10 mouse cellular contexts compared by ENCODE assay signal in genomic region chr16:93574521-93575191, GRCm38 (mm10). TPM values are rescaled to one million over a fixed set of nuclear protein-coding genes. Genes with fewer than 3 reads are reported as not detected.
A peak's percentile ranks its signal among the peaks of the same experiment; 100 is the strongest.
DNase-seq lines count a peak whose midpoint lies in the region; ATAC-seq and TF ChIP-seq lines count a peak whose summit lies in the region.
"Had no signal": no experiment of that assay in that cellular context is flagged by ENCODE, and none has a peak within 500 bp of the region (broad histone marks: within the 10 kb centered on the region; RNA-seq: fewer than 3 reads in every experiment).

No protein-coding gene starts in this region.

- H3K27me3 ChIP-seq in embryonic facial prominence, embryonic 14.5 days (replicated peaks; ENCODE audit: control insufficient read depth, insufficient read depth, low read length), result no peaks in the 10 kb centered on the region
- no peaks in the 10 kb centered on the region for H3K27me3 ChIP-seq in stomach, embryonic 16.5 days (ENCODE audit: control insufficient read depth, insufficient read depth, low read length)
- H3K27me3 ChIP-seq: liver, embryonic 13.5 days; neural tube, embryonic 12.5 days had no signal

- peak; percentile 14 for DNase-seq in lung, postnatal 25 days (ENCODE audit: low spot score)
- no peak for DNase-seq in lung, postnatal 10 days
- DNase-seq in R1 (ENCODE audit: low read depth, low spot score), result peak; percentile 36
- peak; percentile 44 for DNase-seq in embryonic facial prominence, embryonic 14.5 days (ENCODE audit: low spot score)
- no peak for DNase-seq in left cerebral cortex, adult 2 months (ENCODE audit: extremely low spot score in 1 of 2, low spot score in 2 of 2)
- DNase-seq: gastrocnemius, postnatal 25 days; liver, embryonic 13.5 days had no signal

- intact Hi-C loops in left cerebral cortex, adult 2 months (cut with DNase I), result no loop called here

- no peak for ATAC-seq in embryonic facial prominence, embryonic 14.5 days (ENCODE audit: low read depth)
- ATAC-seq in stomach, embryonic 16.5 days (ENCODE audit: insufficient read depth, low FRiP score), result peak; percentile 26; the same call in 1 of the 2 replicates
- no peak for ATAC-seq in erythroblast, adult 5-6 weeks (replicated peaks; ENCODE audit: low FRiP score, poor library complexity, severe bottlenecking)

- no peaks in the 10 kb centered on the region for H3K36me3 ChIP-seq in embryonic facial prominence, embryonic 14.5 days (ENCODE audit: control insufficient read depth, insufficient read depth, low read length)
- H3K36me3 ChIP-seq in stomach, embryonic 16.5 days (ENCODE audit: control insufficient read depth, insufficient read depth, low read length), result no peaks in the 10 kb centered on the region
- H3K36me3 ChIP-seq: liver, embryonic 13.5 days; neural tube, embryonic 12.5 days had no signal

- 28% methylated on average over 18 of the region's 18 CpGs for WGBS in embryonic facial prominence, embryonic 14.5 days
- 36% methylated on average over 18 of the region's 18 CpGs for WGBS in stomach, embryonic 16.5 days

- no peak overlapping the region for H3K4me2 ChIP-seq in embryonic facial prominence, embryonic 14.5 days (ENCODE audit: low read depth, low read length)
- H3K4me2 ChIP-seq in stomach, embryonic 16.5 days (ENCODE audit: low read depth, low read length), result no peak overlapping the region
- H3K4me2 ChIP-seq: liver, embryonic 13.5 days; neural tube, embryonic 12.5 days had no signal

- H3K4me3 ChIP-seq in embryonic facial prominence, embryonic 14.5 days (ENCODE audit: low read depth, low read length), result no peak overlapping the region
- no peak overlapping the region for H3K4me3 ChIP-seq in stomach, embryonic 16.5 days (replicated peaks; ENCODE audit: low read length)
- no peak overlapping the region for H3K4me3 ChIP-seq in left cerebral cortex, adult 2 months
- H3K4me3 ChIP-seq: liver, embryonic 13.5 days; neural tube, embryonic 12.5 days had no signal

- no peak overlapping the region for H3K9ac ChIP-seq in embryonic facial prominence, embryonic 14.5 days (ENCODE audit: low read depth, low read length)
- H3K9ac ChIP-seq in stomach, embryonic 16.5 days (ENCODE audit: low read length), result peak overlapping the region; percentile 34
- H3K9ac ChIP-seq: liver, embryonic 13.5 days; neural tube, embryonic 12.5 days had no signal

- no peak overlapping the region for H3K27ac ChIP-seq in embryonic facial prominence, embryonic 14.5 days (replicated peaks; ENCODE audit: low read depth, low read length)
- peak overlapping the region; percentile 57 for H3K27ac ChIP-seq in stomach, embryonic 16.5 days (ENCODE audit: low read length)
- no peak overlapping the region for H3K27ac ChIP-seq in left cerebral cortex, adult 2 months
- H3K27ac ChIP-seq: liver, embryonic 13.5 days; neural tube, embryonic 12.5 days had no signal

- peaks cover 8% of the 10 kb centered on the region; the same call in 1 of the 2 replicates for H3K4me1 ChIP-seq in embryonic facial prominence, embryonic 14.5 days (ENCODE audit: control insufficient read depth, insufficient read depth, low read length)
- H3K4me1 ChIP-seq in stomach, embryonic 16.5 days (ENCODE audit: control insufficient read depth, insufficient read depth, low read length), result peaks cover 15% of the 10 kb centered on the region
- H3K4me1 ChIP-seq: liver, embryonic 13.5 days had no signal

- H3K9me3 ChIP-seq in embryonic facial prominence, embryonic 14.5 days (ENCODE audit: control insufficient read depth, low read length), result no peaks in the 10 kb centered on the region
- no peaks in the 10 kb centered on the region for H3K9me3 ChIP-seq in stomach, embryonic 16.5 days (replicated peaks; ENCODE audit: control insufficient read depth, low read length)
- H3K9me3 ChIP-seq: liver, embryonic 13.5 days; neural tube, embryonic 12.5 days had no signal

- TF ChIP-seq CTCF in left cerebral cortex, adult 2 months (IDR thresholded peaks at IDR 0.05), result no peak

RNA-seq across cellular contexts. Expression of gene Setd4, which starts 29.2 kb away (rescaled TPM):
- 10.8 and 12.2 TPM in 2 replicates for polyA plus RNA-seq in embryonic facial prominence, embryonic 14.5 days (2014; fragmentation: Nextera tagmentation; extraction: Ambion mirVana)
- 10.7 and 11.8 TPM in 2 replicates for polyA plus RNA-seq in stomach, embryonic 16.5 days (2015; fragmentation: Nextera tagmentation; extraction: Ambion mirVana)
- not detected in 2 replicates for total RNA-seq in erythroblast, adult 5-6 weeks (2015; ENCODE audit: low replicate concordance)
- 0.70 and 1.2 TPM in 2 replicates for total RNA-seq in erythroblast, adult 5-6 weeks (2017; ENCODE audit: low replicate concordance)
- 10 to 100 TPM; 11.4 to 12.7 TPM for total RNA-seq in left cerebral cortex, adult 2 months (2021)

RNA-seq across cellular contexts. Expression of gene Cbr1, which starts 31.0 kb away (rescaled TPM):
- polyA plus RNA-seq in embryonic facial prominence, embryonic 14.5 days (2014; fragmentation: Nextera tagmentation; extraction: Ambion mirVana), result 70.2 and 80.3 TPM in 2 replicates
- 149 and 167 TPM in 2 replicates for polyA plus RNA-seq in stomach, embryonic 16.5 days (2015; fragmentation: Nextera tagmentation; extraction: Ambion mirVana)
- 8.3 and 18.6 TPM in 2 replicates for total RNA-seq in erythroblast, adult 5-6 weeks (2015; ENCODE audit: low replicate concordance)
- total RNA-seq in erythroblast, adult 5-6 weeks (2017; ENCODE audit: low replicate concordance), result 5.2 and 8.2 TPM in 2 replicates
- total RNA-seq in left cerebral cortex, adult 2 months (2021), result 10 to 100 TPM; 65.2 to 67.1 TPM

RNA-seq across cellular contexts. Expression of gene Gm5678, which starts 53.2 kb away (rescaled TPM):
- not detected in 2 replicates for polyA plus RNA-seq in embryonic facial prominence, embryonic 14.5 days (2014; fragmentation: Nextera tagmentation; extraction: Ambion mirVana)
- 0.25 and 0.34 TPM in 2 replicates for polyA plus RNA-seq in stomach, embryonic 16.5 days (2015; fragmentation: Nextera tagmentation; extraction: Ambion mirVana)
- not detected in 2 replicates for total RNA-seq in erythroblast, adult 5-6 weeks (2015; ENCODE audit: low replicate concordance)
- total RNA-seq in erythroblast, adult 5-6 weeks (2017; ENCODE audit: low replicate concordance), result not detected in 2 replicates
- 1 to 10 TPM; 2.8 to 3.1 TPM for total RNA-seq in left cerebral cortex, adult 2 months (2021)
- polyA plus RNA-seq: liver, embryonic 13.5 days; neural tube, embryonic 12.5 days had no signal

Comparison
In these comparisons a context has a peak if more than half of its experiments do, and no peak if none do; other contexts are left out.
1. DNase-seq: peak in lung, postnatal 25 days (single experiment), R1 (single experiment) and embryonic facial prominence, embryonic 14.5 days (single experiment); none in lung, postnatal 10 days (single experiment) and left cerebral cortex, adult 2 months (0 of 2).
2. RNA of gene Setd4, which starts 29.2 kb away (total RNA-seq): 11.4 to 12.7 TPM in left cerebral cortex, adult 2 months; 0.70 to 1.2 TPM in erythroblast, adult 5-6 weeks; every median in the first group is over 4 times any median in the second.